Mouse (Mus musculus): ENCODE measurements at regions not wholly inside any gene's neighbourhood (a gene's known extent, or its start where the extent isn't known, plus 50 kb on each side); places are given as distances from the start of the nearest gene placed in this dataset.

DNA sequence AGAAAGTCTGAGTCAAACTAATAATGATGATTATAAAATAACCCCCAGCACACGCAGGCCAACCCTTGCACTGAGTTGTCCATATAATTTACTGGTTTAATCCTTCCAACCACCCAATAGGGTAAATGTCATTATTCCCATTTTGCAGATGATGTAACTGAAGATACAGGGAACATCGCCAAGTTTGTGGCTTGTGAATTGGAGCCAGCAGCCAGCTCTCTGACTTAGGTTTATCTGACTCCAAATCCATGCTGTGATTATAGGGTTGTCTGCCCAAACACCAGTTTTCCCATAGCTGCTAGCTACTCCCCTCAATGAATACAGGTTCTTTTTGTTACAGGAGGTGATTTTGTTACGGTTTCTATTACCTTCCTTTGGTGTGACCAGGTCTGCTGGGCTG is 451.3 kb upstream of the Jarid2 start:
- TF ChIP-seq CTCF (IDR thresholded peaks at IDR 0.05; ENCODE audit: low read depth) (no peak), EP300 (optimal IDR thresholded peaks at IDR 0.05) (no peak)

Data from stomach, postnatal 0 days (tissue).